Mouse (Mus musculus): Measurements from ENCODE around the gene Fam205a2.
"Not testable (repeated sequence)": the region's sequence is repeated elsewhere in the genome, so short reads cannot be mapped to it uniquely, and the experiment has no call there.

The Fam205a2 gene

GRCm38 (mm10) chr4:42528075-42528474 is at the start of gene Fam205a2:
TSS of gene Fam205a2 (minus strand) at chr4:42528175.
- DNase-seq = not testable (repeated sequence)
